Mouse (Mus musculus): Measurements from ENCODE around the gene Car9.
"Not testable (repeated sequence)": the region's sequence is repeated elsewhere in the genome, so short reads cannot be mapped to it uniquely, and the experiment has no call there.

The Car9 gene

DNA sequence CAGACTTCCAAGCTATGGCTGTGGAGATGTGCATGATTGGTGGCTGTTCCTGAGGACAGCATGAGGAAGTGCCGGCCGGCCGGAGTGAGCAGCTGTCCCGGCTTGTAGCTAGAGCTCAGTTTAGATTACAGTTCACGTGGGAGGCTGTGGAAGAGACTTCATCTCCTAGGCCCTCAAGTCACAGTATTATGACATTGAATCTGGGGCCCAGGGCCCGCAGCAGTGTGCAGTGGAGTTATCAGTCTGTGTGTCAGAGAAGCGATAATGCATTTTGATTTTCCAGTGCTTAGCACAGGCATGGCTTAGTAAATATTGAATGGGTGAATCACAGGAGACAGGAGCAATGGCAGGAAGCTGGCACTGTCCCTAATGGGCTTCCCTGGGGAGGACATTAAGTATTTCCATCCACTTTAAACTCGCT, 23.3 kb downstream of the Car9 start:
- DNase-seq, result peak in 1 of 2 experiments; percentile 42

DNA sequence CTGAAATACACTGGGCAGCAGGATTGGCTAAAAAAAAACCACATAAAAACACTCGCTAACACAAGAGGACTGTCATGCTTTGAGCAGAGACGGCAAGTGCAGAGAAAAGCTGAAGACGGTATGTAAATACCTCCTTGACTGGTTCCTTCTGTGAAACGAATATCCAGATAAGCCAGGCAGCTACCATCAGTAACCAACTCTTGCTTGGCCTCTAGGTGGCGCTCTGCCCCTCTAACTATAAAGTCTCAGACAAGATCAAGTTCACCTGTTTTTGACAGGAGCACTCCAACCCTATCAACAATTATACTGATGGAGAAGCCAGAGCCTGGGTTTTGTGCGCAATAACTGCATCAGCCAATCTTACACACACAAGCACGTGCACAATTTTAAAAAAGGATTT, 23.8 kb downstream of the Car9 start:
- DNase-seq, result peak; percentile 79 to 89

DNA sequence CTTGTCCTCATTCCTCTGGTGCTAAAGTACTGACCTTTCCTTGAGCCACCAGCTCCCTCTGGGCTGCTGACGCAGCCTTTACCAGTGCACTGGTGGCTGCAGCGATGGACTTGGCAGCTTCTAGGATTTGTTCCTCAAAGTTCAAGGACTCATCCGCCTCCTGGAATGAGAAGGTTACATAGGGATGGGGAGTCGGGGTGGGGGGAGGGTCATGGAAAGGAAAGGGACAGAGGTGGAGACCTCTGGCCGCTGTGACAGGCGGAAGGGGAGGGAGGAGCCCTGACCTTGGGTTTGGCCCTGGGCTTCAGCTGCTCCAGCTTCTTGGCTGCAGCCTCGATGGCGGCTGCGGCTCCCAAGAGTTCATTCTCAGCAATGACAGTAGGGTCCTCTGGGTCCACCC, 26.5 kb downstream of the Car9 start:
- peak; percentile 56 to 75 for DNase-seq

- DNase-seq, result no peak
Measured at GRCm38 (mm10) chr4:43535628-43536027, 28.9 kb downstream of the Car9 start.

- no peak for DNase-seq
Measured at GRCm38 (mm10) chr4:43536031-43536430, 29.3 kb downstream of the Car9 start.

GRCm38 (mm10) chr4:43542044-43542443, 35.3 kb downstream of the Car9 start:
- DNase-seq, result no peak

DNA sequence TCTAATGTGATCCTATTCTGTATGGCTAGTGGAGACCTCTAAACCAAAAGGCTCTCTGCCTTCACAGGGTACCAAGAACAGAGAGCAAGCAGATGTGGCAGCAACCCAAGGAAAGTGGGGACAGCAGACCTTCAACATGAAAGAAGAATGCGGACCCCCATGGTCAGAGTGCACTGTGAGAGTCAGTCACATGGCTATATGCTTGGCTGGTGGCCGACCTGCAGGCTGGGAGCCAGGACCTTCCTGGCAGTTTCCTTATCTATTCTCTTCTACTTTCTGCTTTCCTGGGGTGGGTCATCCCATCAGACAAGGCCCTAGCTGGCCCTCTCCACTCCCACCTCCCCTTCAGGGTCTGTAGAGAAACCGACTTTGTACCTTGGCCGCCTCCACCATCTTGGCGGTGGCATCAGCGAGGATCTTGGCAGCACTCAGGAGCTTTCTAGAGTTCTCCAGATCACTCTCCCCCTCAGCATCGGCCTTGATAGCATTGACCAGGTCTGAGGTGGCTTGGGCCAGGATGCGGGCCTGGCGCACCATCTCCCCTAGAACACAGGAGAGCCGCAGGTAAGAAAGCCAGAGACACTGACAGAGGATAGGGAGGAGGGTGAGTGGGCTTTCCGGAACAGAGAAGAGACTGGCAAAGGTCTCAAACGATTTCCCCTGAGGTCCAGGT, 39.7 kb downstream of the Car9 start:
- peak; percentile 64 to 65 for DNase-seq

DNA sequence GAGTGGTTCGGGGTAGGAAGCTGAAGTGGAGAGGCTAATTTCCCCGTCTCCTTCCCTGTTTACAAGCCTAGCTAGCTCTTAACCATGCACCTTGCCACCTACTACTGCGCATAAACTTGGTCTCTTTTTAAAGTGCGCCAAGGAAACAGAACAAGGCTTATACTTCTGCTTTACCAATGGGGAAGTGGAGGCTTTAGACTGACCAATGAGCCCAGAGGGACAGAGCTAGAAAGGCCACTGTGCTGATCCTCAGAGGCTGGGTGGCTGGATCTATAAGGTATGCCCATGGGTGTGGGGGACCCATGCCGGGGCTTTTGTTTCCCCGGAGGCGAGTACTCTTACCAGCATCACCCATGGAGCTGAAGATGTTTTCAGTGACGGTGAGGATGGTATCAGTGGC, 40.4 kb downstream of the Car9 start:
- DNase-seq, result no peak

GRCm38 (mm10) chr4:43549055-43549454, 42.3 kb downstream of the Car9 start:
- no peak for DNase-seq

- DNase-seq, result not testable (repeated sequence)
Measured at GRCm38 (mm10) chr4:43551854-43552253, 45.1 kb downstream of the Car9 start.

DNA sequence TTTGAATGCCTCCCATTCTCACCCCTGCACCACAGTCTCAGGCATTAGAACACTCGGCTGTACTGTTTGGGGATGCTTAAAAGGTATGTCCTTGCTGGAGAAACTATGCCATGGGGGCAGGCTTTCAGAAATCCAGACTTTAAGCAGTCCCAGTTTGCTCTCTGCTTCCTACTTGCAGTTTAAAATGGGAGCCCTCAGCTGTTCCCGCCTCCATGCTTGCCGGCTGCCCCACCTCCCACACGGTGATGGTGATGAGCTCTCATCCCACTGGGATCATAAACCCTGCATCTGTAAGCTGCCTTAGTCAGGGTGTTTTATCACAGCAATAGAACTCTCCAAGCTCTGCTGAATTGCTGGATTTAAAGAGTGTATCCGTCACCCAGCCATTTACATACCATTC, 45.7 kb downstream of the Car9 start:
- no peak for DNase-seq

DNA sequence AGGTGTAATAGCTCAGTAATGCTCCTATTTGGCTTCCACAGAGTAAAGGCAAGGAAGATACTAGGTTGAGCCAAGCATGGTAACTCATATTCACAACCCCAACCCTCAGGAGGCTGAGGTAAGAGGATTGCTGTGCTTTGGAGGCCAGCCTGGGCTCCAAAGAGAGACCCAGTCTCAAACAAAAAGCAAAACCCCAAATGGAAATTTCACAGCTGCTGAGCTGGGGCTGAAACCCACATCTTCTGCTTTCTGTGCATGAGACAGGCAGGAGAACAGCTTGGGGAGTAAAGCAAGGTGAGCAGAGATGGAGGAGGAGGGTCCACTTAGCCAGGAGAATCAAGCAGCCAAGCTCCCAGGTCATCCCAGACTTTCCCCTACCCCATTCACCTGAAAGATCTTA, 47.1 kb downstream of the Car9 start:
- DNase-seq, result no peak

- no peak for DNase-seq
Measured at GRCm38 (mm10) chr4:43555926-43556325, 49.2 kb downstream of the Car9 start.

DNA sequence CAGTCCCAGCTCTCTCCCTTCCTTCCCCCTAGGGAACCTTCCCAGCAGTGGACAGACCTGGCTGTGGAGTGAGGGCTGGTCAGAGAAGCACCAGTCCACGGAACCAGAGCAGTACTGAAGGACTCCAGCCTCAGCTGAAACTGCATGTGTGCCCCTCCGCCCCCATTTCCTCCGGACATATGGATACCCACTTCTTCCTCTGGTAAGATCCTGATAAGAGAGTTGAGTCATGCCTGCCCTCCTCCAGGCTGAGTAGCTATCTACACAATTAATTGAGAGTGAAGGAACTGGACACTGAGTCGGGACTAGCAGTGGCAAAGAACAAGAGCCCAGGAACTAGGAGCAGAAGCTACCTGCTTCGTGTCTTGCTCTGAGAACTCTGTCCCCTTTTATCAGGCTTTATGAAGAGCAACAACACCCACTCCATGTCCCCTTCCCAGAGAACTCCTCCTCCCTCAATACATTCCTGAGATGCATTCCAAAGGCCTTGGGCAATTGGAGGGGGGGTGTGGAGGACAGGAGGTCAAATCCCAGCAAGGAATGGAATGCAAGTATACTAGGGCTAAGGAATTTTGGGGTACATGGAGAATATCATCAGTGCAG, 51.4 kb downstream of the Car9 start:
- peak; percentile 66 to 75 for DNase-seq

GRCm38 (mm10) chr4:43558631-43559356, 52.0 kb downstream of the Car9 start:
- DNase-seq, result peak; percentile 86 to 90

- DNase-seq, result no peak
Measured at GRCm38 (mm10) chr4:43559519-43560242, 52.9 kb downstream of the Car9 start.

GRCm38 (mm10) chr4:43560243-43560611, 53.5 kb downstream of the Car9 start:
- peak; percentile 63 to 84 for DNase-seq

GRCm38 (mm10) chr4:43560976-43561375, 54.2 kb downstream of the Car9 start:
- DNase-seq, result no peak

GRCm38 (mm10) chr4:43561436-43561996, 54.8 kb downstream of the Car9 start:
- DNase-seq, result no peak

GRCm38 (mm10) chr4:43561997-43562768, 55.4 kb downstream of the Car9 start, which contains the start of the genes Creb3 and Tln1:
Gene Creb3, plus strand, starts transcription at chr4:43562332.
Gene Tln1, minus strand, starts transcription at chr4:43562691.
- DNase-seq, result peak; percentile 95 to 98

GRCm38 (mm10) chr4:43562769-43563600, 56.2 kb downstream of the Car9 start:
- DNase-seq, result peak in 1 of 2 experiments; percentile 35

Data from kidney, postnatal 25 days (tissue).